Mouse (Mus musculus) hindbrain, embryonic 13.5 days (tissue): ENCODE measurements at regions not wholly inside any gene's neighbourhood (a gene's known extent, or its start where the extent isn't known, plus 50 kb on each side); places are given as distances from the start of the nearest gene placed in this dataset.
A peak's percentile ranks its signal among the peaks of the same experiment; 100 is the strongest.

Experiments
- ATAC-seq: fragments of 200-750 bp; cut with Nextera tagmentation; 2 replicates; pipeline ENCODE4 v1.8.0; 2017; ENCODE audit warnings: moderate TSS enrichment; ENCODE audit not compliant: low FRiP score
- H3K27ac ChIP-seq: fragments of 300-500 bp; sonication (generic); 2 replicates; pipeline ENCODE4 v1.5.1; 2015; ENCODE audit warnings: inconsistent platforms, mild to moderate bottlenecking, moderate library complexity
- H3K27me3 ChIP-seq: fragments of 300-500 bp; sonication (generic); 2 replicates; pipeline ENCODE4 v1.6.1; 2015; ENCODE audit warnings: mild to moderate bottlenecking, inconsistent platforms
- H3K36me3 ChIP-seq: fragments of 300-500 bp; sonication (generic); 2 replicates; pipeline ENCODE4 v1.6.1; 2015; ENCODE audit warnings: mild to moderate bottlenecking, inconsistent platforms
- H3K4me1 ChIP-seq: fragments of 300-500 bp; sonication (generic); replicated peaks from 2 replicates; pipeline ENCODE4 v1.6.1; 2015; ENCODE audit warnings: inconsistent platforms
- H3K4me2 ChIP-seq: fragments of 300-500 bp; sonication (generic); 2 replicates; pipeline ENCODE4 v1.6.1; 2015; ENCODE audit warnings: inconsistent platforms, mild to moderate bottlenecking, moderate library complexity
- H3K4me3 ChIP-seq: fragments of 300-500 bp; sonication (generic); 2 replicates; pipeline ENCODE4 v1.5.1; 2015; ENCODE audit warnings: mild to moderate bottlenecking, inconsistent platforms
- H3K9ac ChIP-seq: fragments of 300-500 bp; sonication (generic); 2 replicates; pipeline ENCODE4 v1.6.1; 2015; ENCODE audit warnings: mild to moderate bottlenecking, inconsistent platforms
- H3K9me3 ChIP-seq: fragments of 300-500 bp; sonication (generic); 2 replicates; pipeline ENCODE4 v1.6.1; 2016; ENCODE audit warnings: inconsistent platforms
- WGBS: fragments of 180-500 bp; shearing (Covaris S2); methylation state at CpG from one replicate; pipeline ENCODE4 v1.1.7; 2015; 5-methylcytosine and 5-hydroxymethylcytosine counted together

DNA sequence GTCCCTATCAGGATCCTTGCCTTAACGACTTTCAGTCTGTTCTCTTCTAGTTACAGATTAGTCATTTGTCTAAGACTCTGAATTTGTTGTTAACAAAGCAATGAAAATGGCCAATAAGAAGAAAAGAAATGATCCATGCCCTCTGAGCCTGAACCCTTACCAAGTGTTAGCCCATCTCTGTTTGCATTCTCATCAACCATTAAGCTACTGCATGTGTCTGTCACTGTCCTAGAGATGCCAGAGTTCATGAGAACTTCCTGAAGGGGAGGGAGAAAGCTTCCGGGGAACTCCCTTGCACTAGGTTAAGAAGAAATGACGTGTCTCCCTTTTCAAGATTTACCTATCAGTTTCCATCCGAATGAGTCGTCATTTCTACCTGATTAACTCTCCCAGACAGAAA, 106.7 kb upstream of the Zfp462 start:
- no peak overlapping the region for H3K27ac ChIP-seq
- no peak overlapping the region for H3K4me3 ChIP-seq
- H3K4me2 ChIP-seq = no peak overlapping the region
- no peaks in the 10 kb centered on the region for H3K9me3 ChIP-seq
- 44% methylated on average over 5 of the region's 5 CpGs for WGBS
- H3K4me1 ChIP-seq = peaks cover 15% of the 10 kb centered on the region
- H3K36me3 ChIP-seq = no peaks in the 10 kb centered on the region
- ATAC-seq = no peak
- no peaks in the 10 kb centered on the region for H3K27me3 ChIP-seq
- H3K9ac ChIP-seq = no peak overlapping the region

DNA sequence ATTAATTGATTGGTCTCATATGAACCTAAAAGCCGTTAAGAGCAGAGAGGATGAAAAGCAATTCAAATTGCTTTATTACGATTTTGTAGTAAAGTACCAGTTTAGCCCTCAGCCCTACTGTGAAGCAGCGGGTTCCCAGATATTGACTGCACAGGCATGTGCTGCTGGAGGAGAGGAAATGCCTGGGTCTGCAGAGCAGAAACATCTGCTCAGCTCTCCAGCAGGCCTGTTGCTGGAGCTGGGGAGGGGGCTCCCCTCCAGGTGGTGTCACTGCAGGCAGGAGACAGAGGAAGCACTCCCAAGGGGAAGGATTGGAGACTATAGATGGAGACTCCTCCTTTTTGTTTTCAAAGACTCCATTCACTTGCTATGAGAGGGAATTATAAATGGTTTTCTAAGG, 106.1 kb upstream of the Zfp462 start:
- Histone ChIP-seq H3K4me1 (peaks cover 15% of the 10 kb centered on the region), H3K4me3 (no peak overlapping the region), H3K9me3 (no peaks in the 10 kb centered on the region), H3K36me3 (no peaks in the 10 kb centered on the region), H3K27ac (no peak overlapping the region), H3K4me2 (no peak overlapping the region), H3K9ac (no peak overlapping the region), H3K27me3 (no peaks in the 10 kb centered on the region)
- WGBS = 38% methylated on average over 3 of the region's 3 CpGs
- ATAC-seq = peak; percentile 46; the same call in 1 of the 2 replicates

- Histone ChIP-seq H3K4me1 (no peaks in the 10 kb centered on the region), H3K9ac (no peak overlapping the region), H3K27ac (no peak overlapping the region), H3K4me3 (no peak overlapping the region), H3K9me3 (no peaks in the 10 kb centered on the region), H3K36me3 (no peaks in the 10 kb centered on the region), H3K27me3 (no peaks in the 10 kb centered on the region), H3K4me2 (no peak overlapping the region)
- WGBS = 94% methylated on average over 7 of the region's 7 CpGs
- ATAC-seq = no peak
Observed at GRCm38 (mm10) chr4:54852991-54853925, 91.6 kb upstream of the Zfp462 start.

- Histone ChIP-seq H3K4me1 (no peaks in the 10 kb centered on the region), H3K9me3 (no peaks in the 10 kb centered on the region), H3K36me3 (no peaks in the 10 kb centered on the region), H3K27me3 (no peaks in the 10 kb centered on the region), H3K9ac (no peak overlapping the region), H3K4me2 (no peak overlapping the region), H3K27ac (no peak overlapping the region), H3K4me3 (no peak overlapping the region)
- WGBS = 98% methylated on average over 3 of the region's 3 CpGs
- no peak for ATAC-seq
Observed at GRCm38 (mm10) chr4:54858604-54859003, 86.2 kb upstream of the Zfp462 start.

DNA sequence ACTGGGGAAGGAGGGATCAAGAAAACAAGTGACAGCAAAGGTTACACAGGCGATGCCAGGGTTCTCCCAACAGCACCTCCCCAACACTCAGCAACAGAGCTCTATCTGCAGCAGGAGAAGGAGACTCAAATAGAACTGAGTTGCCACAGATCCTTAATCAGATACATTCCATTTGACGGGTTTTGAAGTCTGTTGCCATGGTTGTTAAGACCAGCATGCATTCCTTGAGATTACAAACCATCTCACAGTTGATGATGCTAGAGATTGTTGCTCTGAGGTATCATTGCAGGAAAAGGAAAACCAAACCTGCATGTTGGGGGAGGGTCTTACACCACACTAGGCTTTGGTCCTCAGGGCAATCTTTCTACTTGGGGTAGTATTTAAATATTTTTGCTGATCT, 78.8 kb upstream of the Zfp462 start:
- H3K36me3 ChIP-seq = no peaks in the 10 kb centered on the region
- ATAC-seq = no peak
- WGBS = 62% methylated on average over 2 of the region's 2 CpGs
- H3K9ac ChIP-seq = no peak overlapping the region
- H3K4me1 ChIP-seq = no peaks in the 10 kb centered on the region
- H3K9me3 ChIP-seq = no peaks in the 10 kb centered on the region
- no peaks in the 10 kb centered on the region for H3K27me3 ChIP-seq
- no peak overlapping the region for H3K4me2 ChIP-seq
- no peak overlapping the region for H3K27ac ChIP-seq
- H3K4me3 ChIP-seq = no peak overlapping the region

- Histone ChIP-seq H3K27ac (no peak overlapping the region), H3K4me3 (no peak overlapping the region), H3K36me3 (no peaks in the 10 kb centered on the region), H3K27me3 (no peaks in the 10 kb centered on the region), H3K9me3 (no peaks in the 10 kb centered on the region), H3K4me2 (no peak overlapping the region), H3K4me1 (no peaks in the 10 kb centered on the region), H3K9ac (no peak overlapping the region)
- no peak for ATAC-seq
- 90% methylated on average over 13 of the region's 13 CpGs for WGBS
Observed at GRCm38 (mm10) chr4:54874136-54874827, 70.6 kb upstream of the Zfp462 start.

GRCm38 (mm10) chr4:54875506-54875905, 69.3 kb upstream of the Zfp462 start:
- no peak overlapping the region for H3K4me2 ChIP-seq
- WGBS = 90% methylated on average over 8 of the region's 8 CpGs
- no peaks in the 10 kb centered on the region for H3K27me3 ChIP-seq
- no peaks in the 10 kb centered on the region for H3K9me3 ChIP-seq
- H3K36me3 ChIP-seq = no peaks in the 10 kb centered on the region
- H3K4me1 ChIP-seq = no peaks in the 10 kb centered on the region
- no peak overlapping the region for H3K27ac ChIP-seq
- no peak overlapping the region for H3K4me3 ChIP-seq
- ATAC-seq = no peak
- H3K9ac ChIP-seq = no peak overlapping the region

- 81% methylated on average over 2 of the region's 2 CpGs for WGBS
- ATAC-seq = no peak
- no peaks in the 10 kb centered on the region for H3K27me3 ChIP-seq
- no peak overlapping the region for H3K9ac ChIP-seq
- H3K4me3 ChIP-seq = no peak overlapping the region
- H3K36me3 ChIP-seq = no peaks in the 10 kb centered on the region
- no peaks in the 10 kb centered on the region for H3K9me3 ChIP-seq
- no peak overlapping the region for H3K4me2 ChIP-seq
- H3K4me1 ChIP-seq = no peaks in the 10 kb centered on the region
- H3K27ac ChIP-seq = no peak overlapping the region
Observed at GRCm38 (mm10) chr4:54877361-54877760, 67.5 kb upstream of the Zfp462 start.

- Histone ChIP-seq H3K9ac (no peak overlapping the region), H3K4me1 (no peaks in the 10 kb centered on the region), H3K9me3 (no peaks in the 10 kb centered on the region), H3K27ac (no peak overlapping the region), H3K4me2 (no peak overlapping the region), H3K36me3 (no peaks in the 10 kb centered on the region), H3K27me3 (no peaks in the 10 kb centered on the region), H3K4me3 (no peak overlapping the region)
- WGBS = 84% methylated on average over 3 of the region's 3 CpGs
- ATAC-seq = no peak
Observed at GRCm38 (mm10) chr4:54878531-54878930, 66.3 kb upstream of the Zfp462 start.

GRCm38 (mm10) chr4:54893288-54893687, 51.6 kb upstream of the Zfp462 start:
- Histone ChIP-seq H3K4me3 (no peak overlapping the region), H3K9ac (no peak overlapping the region), H3K27me3 (no peaks in the 10 kb centered on the region), H3K27ac (no peak overlapping the region), H3K36me3 (no peaks in the 10 kb centered on the region), H3K4me1 (peaks cover 6% of the 10 kb centered on the region; the same call in 1 of the 2 replicates), H3K9me3 (no peaks in the 10 kb centered on the region), H3K4me2 (no peak overlapping the region)
- ATAC-seq = no peak
- 59% methylated on average over 5 of the region's 5 CpGs for WGBS
